ENCODE assay signal across 8 mouse cellular contexts in genomic region chr9:74141864-74142263, GRCm38 (mm10). TPM values are rescaled to one million over a fixed set of nuclear protein-coding genes. Genes with fewer than 3 reads are reported as not detected.
A peak's percentile ranks its signal among the peaks of the same experiment; 100 is the strongest.
DNase-seq lines count a peak whose midpoint lies in the region; TF ChIP-seq lines count a peak whose summit lies in the region.
"Had no signal": no experiment of that assay in that cellular context is flagged by ENCODE, and none has a peak within 500 bp of the region (broad histone marks: within the 10 kb centered on the region; RNA-seq: fewer than 3 reads in every experiment).

No protein-coding gene starts in this region.

- no peak overlapping the region for H3K4me3 ChIP-seq in layer of hippocampus, adult 2 months
- H3K4me3 ChIP-seq: hindbrain, embryonic 15.5 days had no signal

- peak; percentile 100 for TF ChIP-seq CTCF in layer of hippocampus, adult 2 months (conservative IDR thresholded peaks at IDR 0.05)

- H3K27ac ChIP-seq in layer of hippocampus, adult 2 months, result no peak overlapping the region
- H3K27ac ChIP-seq: hindbrain, embryonic 15.5 days had no signal

- DNase-seq in CD4-positive, CD25-positive, alpha-beta regulatory T cell, adult 2 months (ENCODE audit: low read depth, low spot score), result peak; percentile 52
- peak; percentile 50 for DNase-seq in MN1 (ENCODE audit: low spot score)
- peak; percentile 39 for DNase-seq in cerebellum, adult 8-10 months
- peak; percentile 27 to 89 for DNase-seq in frontal cortex, adult 2 months (ENCODE audit: extremely low spot score in 1 of 2, low spot score in 1 of 2)
- peak; percentile 59 to 79 for DNase-seq in layer of hippocampus, adult 2 months (ENCODE audit: low spot score in 2 of 2)
- peak; percentile 80 for DNase-seq in lung, postnatal 36 days
- DNase-seq in right cerebral cortex, postnatal 10 days (ENCODE audit: low spot score in 2 of 2), result peak; percentile 59 to 79

RNA-seq across cellular contexts. Expression of gene Wdr72, which starts 31.7 kb away (rescaled TPM):
- polyA plus RNA-seq in frontal cortex, adult 2 months (2012; rRNA removed), result not detected in 2 replicates
- total RNA-seq in layer of hippocampus, adult 2 months (2021), result not detected
